Mouse (Mus musculus): ENCODE results near the gene Fam20a.

- TF ChIP-seq POLR2A (IDR thresholded peaks at IDR 0.05; ENCODE audit: borderline replicate concordance, control insufficient read depth, low read depth, low read length) (no peak), CTCF (IDR thresholded peaks at IDR 0.05; ENCODE audit: control insufficient read depth, insufficient read depth, low read length) (no peak)
Observed at GRCm38 (mm10) chr11:109717448-109717847, 4.6 kb downstream of the Fam20a start.
